Mouse (Mus musculus) forebrain, embryonic 14.5 days (tissue): ENCODE measurements around the gene Akap1. TPM values are rescaled to one million over a fixed set of nuclear protein-coding genes. Genes with fewer than 3 reads are reported as not detected.
A peak's percentile ranks its signal among the peaks of the same experiment; 100 is the strongest.

Source experiments
- ATAC-seq: fragments of 200-750 bp; cut with Nextera tagmentation; 2 replicates; pipeline ENCODE4 v1.8.0; 2017; ENCODE audit warnings: mild to moderate bottlenecking, moderate library complexity
- DNase-seq: peaks from one replicate; pipeline ENCODE4 v3.0.0-alpha.2; 2015; ENCODE audit warnings: low spot score
- H3K27ac ChIP-seq: fragments of 300-500 bp; sonication (generic); 2 replicates; pipeline ENCODE4 v1.5.1; 2014; ENCODE audit warnings: low read depth, mild to moderate bottlenecking, control low read depth, low read length, moderate library complexity
- H3K27me3 ChIP-seq: fragments of 300-500 bp; sonication (generic); replicated peaks from 2 replicates; pipeline ENCODE4 v1.6.1; 2014; ENCODE audit warnings: low read length, control low read depth, mixed read lengths; ENCODE audit not compliant: control insufficient read depth, insufficient read depth
- H3K36me3 ChIP-seq: fragments of 300-500 bp; sonication (generic); 2 replicates; pipeline ENCODE4 v1.6.1; 2014; ENCODE audit warnings: low read length, control low read depth; ENCODE audit not compliant: control insufficient read depth, insufficient read depth
- H3K4me1 ChIP-seq: fragments of 300-500 bp; sonication (generic); 2 replicates; pipeline ENCODE4 v1.6.1; 2014; ENCODE audit warnings: antibody characterized with exemption, low read length, control low read depth; ENCODE audit not compliant: control insufficient read depth, insufficient read depth
- H3K4me2 ChIP-seq: fragments of 300-500 bp; sonication (generic); 2 replicates; pipeline ENCODE4 v1.6.1; 2014; ENCODE audit warnings: mild to moderate bottlenecking, control low read depth, low read length
- H3K4me3 ChIP-seq: fragments of 300-500 bp; sonication (generic); 2 replicates; pipeline ENCODE4 v1.5.1; 2014; ENCODE audit warnings: low read depth, low read length, control low read depth
- H3K9ac ChIP-seq: fragments of 300-500 bp; sonication (generic); 2 replicates; pipeline ENCODE4 v1.6.1; 2014; ENCODE audit warnings: mild to moderate bottlenecking, low read length, control low read depth, moderate library complexity
- H3K9me3 ChIP-seq: fragments of 300-500 bp; sonication (generic); replicated peaks from 2 replicates; pipeline ENCODE4 v1.6.1; 2016; ENCODE audit warnings: low read length, control low read depth, mixed read lengths; ENCODE audit not compliant: control insufficient read depth
- WGBS: fragments of 180-500 bp; shearing (Covaris S2); extraction: QIAGEN DNeasy Blood & Tissue Kit; methylation state at CpG from one replicate; pipeline ENCODE4 v1.1.7; 2014; 5-methylcytosine and 5-hydroxymethylcytosine counted together
- polyA plus RNA-seq: library from polyadenylated mRNA; unstranded; fragments of >200 nt; fragmentation: Nextera tagmentation; extraction: Ambion mirVana; gene quantifications from 2 replicates; pipeline ENCODE4 v1.2.1, GENCODE M21; 2014

Gene Akap1
- polyA plus RNA-seq, 1 experiment from 2014 or later = 18.7 TPM

DNA sequence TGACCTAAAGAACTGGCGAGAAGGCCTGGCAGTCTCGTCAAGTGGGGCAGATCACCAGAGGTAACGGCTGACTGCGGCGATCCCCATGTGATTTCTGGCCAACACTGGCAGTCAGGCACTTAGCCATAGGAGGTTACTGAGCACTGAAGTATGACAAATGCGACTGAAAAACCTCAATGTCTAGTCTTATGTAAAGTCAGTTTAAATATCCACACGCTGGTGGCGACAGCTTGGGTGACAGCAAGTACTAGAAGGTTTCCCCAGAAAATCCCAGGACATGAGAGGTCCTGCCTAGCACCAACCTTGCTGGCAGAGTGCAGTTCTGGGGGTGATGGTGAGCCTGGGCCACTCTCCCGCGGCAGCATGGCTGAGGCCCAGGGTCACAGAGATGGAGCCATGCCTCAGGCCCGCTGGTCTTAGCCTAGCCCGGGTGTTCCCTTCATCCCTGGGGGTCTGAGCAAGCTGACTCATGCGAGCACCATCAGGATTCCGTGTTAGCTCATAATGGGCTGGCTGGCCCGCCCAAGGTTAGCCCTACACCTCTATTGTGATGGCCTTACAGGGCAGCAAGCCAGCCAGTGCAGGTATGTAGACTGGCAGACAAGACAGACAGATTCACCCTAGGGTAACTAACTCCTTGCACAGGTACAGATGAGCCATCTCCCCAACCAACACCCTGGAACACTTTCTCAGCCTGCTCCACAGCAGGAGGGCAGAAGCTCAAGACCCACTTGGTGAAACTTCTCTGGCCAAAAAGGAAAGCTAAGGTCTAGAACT, 13.1 kb downstream of the Akap1 start:
- Histone ChIP-seq H3K36me3 (no peaks in the 10 kb centered on the region), H3K27ac (no peak overlapping the region), H3K9ac (no peak overlapping the region), H3K9me3 (no peaks in the 10 kb centered on the region), H3K4me1 (peaks cover 10% of the 10 kb centered on the region; the same call in 1 of the 2 replicates), H3K27me3 (no peaks in the 10 kb centered on the region), H3K4me3 (no peak overlapping the region), H3K4me2 (no peak overlapping the region)
- no peak for ATAC-seq
- WGBS = 89% methylated on average over 15 of the region's 15 CpGs
- DNase-seq = no peak

DNA sequence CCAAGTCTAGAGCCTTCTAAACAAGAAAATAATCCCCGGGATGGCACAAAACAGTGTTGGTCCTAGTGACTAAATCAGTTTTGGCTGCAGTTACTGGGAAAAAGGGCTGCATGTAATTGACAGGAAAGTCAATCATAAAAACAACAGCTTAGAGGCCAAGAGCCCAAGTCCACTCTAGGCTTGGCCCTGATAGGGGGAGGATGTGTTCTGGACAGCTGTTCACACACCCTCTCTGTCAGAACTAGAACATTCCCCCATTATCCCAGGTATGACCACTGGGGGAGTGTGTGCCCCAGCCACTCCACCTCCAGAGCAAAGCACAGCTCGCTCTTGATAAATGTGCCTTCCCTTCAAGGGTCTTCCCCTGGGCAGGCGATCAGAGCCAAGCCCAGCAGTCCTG, 14.7 kb downstream of the Akap1 start:
- DNase-seq = no peak
- Histone ChIP-seq H3K4me1 (peaks cover 10% of the 10 kb centered on the region; the same call in 1 of the 2 replicates), H3K9me3 (no peaks in the 10 kb centered on the region), H3K27ac (no peak overlapping the region), H3K36me3 (peaks cover 8% of the 10 kb centered on the region), H3K4me3 (no peak overlapping the region), H3K4me2 (no peak overlapping the region), H3K27me3 (no peaks in the 10 kb centered on the region), H3K9ac (no peak overlapping the region)
- WGBS = 77% methylated on average over 3 of the region's 3 CpGs
- no peak for ATAC-seq

DNA sequence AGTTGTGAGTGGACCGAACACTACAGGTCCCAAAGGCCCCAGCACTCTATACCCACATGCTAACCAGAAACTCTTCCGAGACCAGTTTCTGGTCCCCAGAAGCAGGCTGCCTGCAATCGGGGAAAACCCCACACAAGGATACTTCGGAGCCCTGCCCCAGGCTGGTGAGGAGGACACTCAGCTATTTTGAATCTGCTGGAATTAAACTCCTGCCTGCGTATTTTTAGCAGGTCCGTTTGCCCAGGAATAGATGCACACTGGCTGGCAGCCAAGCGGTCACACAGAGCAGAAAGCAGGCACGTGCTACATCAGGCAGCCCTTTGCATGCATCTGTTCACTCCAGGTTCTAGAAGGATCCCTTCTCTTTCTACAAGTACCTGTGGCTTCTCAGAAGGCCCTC, 15.1 kb downstream of the Akap1 start:
- H3K4me2 ChIP-seq = no peak overlapping the region
- 52% methylated on average over 8 of the region's 8 CpGs for WGBS
- DNase-seq (peak; percentile 59), ATAC-seq (no peak)
- H3K4me1 ChIP-seq = peaks cover 10% of the 10 kb centered on the region; the same call in 1 of the 2 replicates
- no peak overlapping the region for H3K27ac ChIP-seq
- H3K4me3 ChIP-seq = no peak overlapping the region
- H3K36me3 ChIP-seq = peaks cover 12% of the 10 kb centered on the region
- no peaks in the 10 kb centered on the region for H3K9me3 ChIP-seq
- H3K9ac ChIP-seq = no peak overlapping the region
- H3K27me3 ChIP-seq = no peaks in the 10 kb centered on the region

DNA sequence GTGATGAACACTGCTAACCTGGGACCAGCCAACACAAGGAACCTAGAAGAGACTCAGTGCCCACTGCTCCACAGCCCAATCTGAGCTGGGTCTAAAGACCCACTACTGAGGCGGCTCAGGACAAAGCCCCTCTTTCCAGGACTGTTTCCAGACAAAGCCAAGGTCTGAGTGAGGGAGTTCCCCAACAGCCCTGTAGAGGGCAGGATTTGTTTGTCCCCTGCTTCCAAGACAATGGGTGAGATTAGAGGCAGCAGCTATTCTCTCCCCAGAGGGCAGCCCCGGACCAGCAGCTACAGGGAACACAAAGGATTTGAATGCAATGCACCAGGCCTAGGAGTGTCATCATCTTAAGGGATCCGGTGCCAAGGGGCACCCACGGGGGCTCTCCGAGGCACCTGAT, 15.8 kb downstream of the Akap1 start:
- ATAC-seq (peak; percentile 81), DNase-seq (peak; percentile 72)
- peaks cover 19% of the 10 kb centered on the region for H3K36me3 ChIP-seq
- H3K27ac ChIP-seq = no peak overlapping the region
- peaks cover 10% of the 10 kb centered on the region; the same call in 1 of the 2 replicates for H3K4me1 ChIP-seq
- no peak overlapping the region for H3K4me2 ChIP-seq
- no peak overlapping the region for H3K9ac ChIP-seq
- no peaks in the 10 kb centered on the region for H3K27me3 ChIP-seq
- WGBS = 20% methylated on average over 5 of the region's 5 CpGs
- no peak overlapping the region for H3K4me3 ChIP-seq
- no peaks in the 10 kb centered on the region for H3K9me3 ChIP-seq

DNA sequence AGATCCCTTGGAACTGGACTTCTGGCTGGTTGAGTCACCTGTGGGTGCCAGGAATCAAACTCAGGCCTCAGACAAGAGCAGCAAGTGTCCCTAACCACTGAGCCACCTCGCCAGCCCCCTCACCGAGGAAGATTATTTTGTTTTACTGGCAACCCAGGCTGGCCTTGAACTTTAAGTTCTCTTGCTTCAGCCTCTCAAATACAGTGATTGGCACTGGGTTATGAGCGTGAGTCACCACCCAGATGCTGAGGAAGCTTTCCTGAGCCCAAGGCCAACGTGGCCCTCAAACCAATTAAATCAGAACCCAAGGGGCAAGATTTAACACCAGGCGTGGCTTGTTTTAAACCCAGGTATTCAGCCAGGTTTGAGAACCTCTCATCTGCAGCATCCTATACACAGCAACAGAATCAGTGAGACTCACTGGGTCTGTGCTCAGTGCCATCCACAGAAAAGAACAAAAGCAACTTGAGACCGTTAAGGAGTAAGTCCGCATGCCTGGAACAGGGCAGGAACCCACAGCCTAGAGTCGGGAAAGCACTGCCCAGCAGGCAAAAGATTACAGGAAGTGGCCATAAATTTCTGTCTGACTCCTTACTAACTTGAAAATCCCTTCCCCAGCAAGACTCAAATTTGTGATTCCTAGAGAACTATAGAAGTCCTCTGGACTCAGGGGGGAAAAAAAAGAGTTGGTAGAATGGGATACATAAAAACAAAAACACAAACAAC, 16.9 kb downstream of the Akap1 start:
- no peak overlapping the region for H3K9ac ChIP-seq
- no peaks in the 10 kb centered on the region for H3K9me3 ChIP-seq
- DNase-seq (no peak), ATAC-seq (no peak)
- H3K4me3 ChIP-seq = no peak overlapping the region
- H3K36me3 ChIP-seq = peaks cover 25% of the 10 kb centered on the region
- 83% methylated on average over 8 of the region's 8 CpGs for WGBS
- peaks cover 10% of the 10 kb centered on the region; the same call in 1 of the 2 replicates for H3K4me1 ChIP-seq
- no peaks in the 10 kb centered on the region for H3K27me3 ChIP-seq
- no peak overlapping the region for H3K4me2 ChIP-seq
- H3K27ac ChIP-seq = no peak overlapping the region

DNA sequence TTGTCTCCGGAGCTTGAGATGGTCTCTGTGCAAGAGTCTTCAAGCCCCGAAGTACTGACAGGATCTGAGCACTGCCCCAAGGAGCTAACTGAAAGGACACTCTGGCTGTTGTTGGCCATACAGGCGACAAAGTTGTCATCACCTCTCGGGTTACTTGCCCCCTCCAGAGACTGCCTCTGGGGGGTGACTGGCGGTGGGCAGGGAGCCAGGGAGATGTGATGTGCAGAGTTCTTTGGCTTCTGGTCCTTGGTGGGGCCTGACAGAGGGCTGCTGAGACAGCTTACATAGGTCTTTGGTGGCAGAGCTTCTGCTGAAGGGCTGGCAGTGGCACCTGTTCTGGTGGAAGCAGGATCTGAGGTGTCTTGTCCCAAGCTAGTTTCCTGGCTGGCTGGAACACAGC, 20.0 kb downstream of the Akap1 start:
- Histone ChIP-seq H3K4me3 (no peak overlapping the region), H3K9ac (no peak overlapping the region), H3K9me3 (no peaks in the 10 kb centered on the region), H3K27me3 (no peaks in the 10 kb centered on the region), H3K27ac (no peak overlapping the region), H3K36me3 (peaks cover 26% of the 10 kb centered on the region), H3K4me1 (peaks cover 9% of the 10 kb centered on the region; the same call in 1 of the 2 replicates), H3K4me2 (no peak overlapping the region)
- whole genome bisulfite sequencing = 88% methylated on average over 5 of the region's 5 CpGs
- DNase-seq (no peak), ATAC-seq (no peak)

DNA sequence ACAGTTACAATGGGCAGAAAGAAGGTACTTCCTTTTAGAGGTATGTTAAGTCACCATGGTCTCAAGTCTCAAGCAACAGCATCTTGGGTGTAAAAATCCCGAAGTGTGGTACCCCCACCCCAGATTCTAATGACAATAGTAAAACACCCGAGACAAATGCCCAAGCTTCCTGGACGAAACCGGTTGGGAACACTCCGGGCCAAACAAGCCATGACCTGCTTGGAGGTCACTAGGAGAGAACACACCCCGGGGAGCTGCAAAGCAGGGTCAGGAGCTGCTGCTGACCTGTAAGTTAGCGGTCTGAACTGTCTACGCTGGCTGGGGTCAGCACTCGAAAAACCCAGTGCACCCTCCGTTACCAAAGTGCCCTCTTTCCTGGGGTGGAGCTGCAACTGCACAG, 21.1 kb downstream of the Akap1 start:
- ATAC-seq = no peak
- no peaks in the 10 kb centered on the region for H3K9me3 ChIP-seq
- no peak for DNase-seq
- H3K4me2 ChIP-seq = no peak overlapping the region
- H3K9ac ChIP-seq = no peak overlapping the region
- no peaks in the 10 kb centered on the region; the same call in 1 of the 2 replicates for H3K4me1 ChIP-seq
- 96% methylated on average over 10 of the region's 10 CpGs for WGBS
- H3K27me3 ChIP-seq = no peaks in the 10 kb centered on the region
- no peak overlapping the region for H3K27ac ChIP-seq
- H3K36me3 ChIP-seq = peaks cover 37% of the 10 kb centered on the region
- H3K4me3 ChIP-seq = no peak overlapping the region

DNA sequence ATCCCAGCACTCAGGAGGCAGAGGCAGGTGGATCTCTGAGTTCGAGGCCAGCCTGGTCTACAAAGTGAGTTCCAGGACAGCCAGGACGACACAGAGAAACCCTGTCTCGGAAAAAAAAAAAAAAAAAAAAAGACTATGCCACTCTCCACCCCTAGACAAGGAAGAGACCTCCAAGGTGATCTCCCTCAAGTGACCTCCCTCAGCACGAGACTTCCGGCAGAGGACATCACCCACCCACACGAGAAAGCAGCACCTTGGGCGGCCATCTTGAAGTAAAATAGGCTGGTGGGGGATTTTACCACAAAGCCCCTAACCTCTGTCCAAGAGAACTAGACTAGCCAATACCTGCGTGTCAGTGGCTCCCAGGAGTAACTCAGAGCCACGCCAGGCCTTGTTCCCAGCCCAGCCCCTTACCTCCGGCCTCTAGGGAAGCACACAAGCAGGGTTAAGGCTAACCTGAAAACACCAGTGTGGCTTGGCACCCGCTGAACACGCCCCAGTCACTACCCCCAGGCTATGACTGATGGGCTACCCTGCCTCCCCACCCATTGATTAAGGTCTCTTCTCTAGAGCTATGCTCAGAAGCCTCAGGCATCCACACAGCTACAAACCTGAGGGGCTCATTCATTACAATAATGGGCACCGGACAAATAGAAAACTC, 21.9 kb downstream of the Akap1 start:
- 95% methylated on average over 13 of the region's 13 CpGs for WGBS
- Histone ChIP-seq H3K4me3 (no peak overlapping the region), H3K36me3 (peaks cover 39% of the 10 kb centered on the region), H3K9ac (no peak overlapping the region), H3K27me3 (no peaks in the 10 kb centered on the region), H3K4me2 (no peak overlapping the region), H3K27ac (no peak overlapping the region), H3K4me1 (no peaks in the 10 kb centered on the region), H3K9me3 (no peaks in the 10 kb centered on the region)
- DNase-seq (no peak), ATAC-seq (no peak)
